Comparison of ENCODE assay signal across 10 mouse cellular contexts in the genomic region with DNA sequence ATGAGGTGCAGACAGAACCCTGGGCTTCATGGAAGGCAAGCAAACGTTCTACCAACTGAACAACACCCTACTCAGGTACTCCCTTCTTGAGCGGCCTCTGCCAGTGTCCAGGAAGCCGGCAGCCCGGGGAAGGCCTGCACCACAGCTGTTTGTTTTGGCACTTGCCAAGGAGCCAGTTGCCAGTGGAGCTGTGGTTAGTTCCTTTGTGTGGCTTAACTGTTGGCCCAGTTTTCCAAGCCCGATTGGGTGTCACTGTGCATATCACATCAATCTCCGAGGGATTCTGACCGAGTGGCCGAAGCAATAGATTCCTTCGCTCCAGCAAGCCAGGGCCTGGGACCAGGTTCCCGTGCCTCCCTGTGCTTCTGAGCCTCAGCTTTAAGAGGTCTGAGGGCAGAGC. TPM values are rescaled to one million over a fixed set of nuclear protein-coding genes. Genes with fewer than 3 reads are reported as not detected.
DNase-seq lines count a peak whose midpoint lies in the region; ATAC-seq and TF ChIP-seq lines count a peak whose summit lies in the region.
"Had no signal": no experiment of that assay in that cellular context is flagged by ENCODE, and none has a peak within 500 bp of the region (broad histone marks: within the 10 kb centered on the region; RNA-seq: fewer than 3 reads in every experiment).

No protein-coding gene starts in this region.

- no peak overlapping the region for H3K4me2 ChIP-seq in liver, embryonic 11.5 days

- H3K27ac ChIP-seq in liver, adult 2 months (replicated peaks; ENCODE audit: insufficient read depth, low read depth, low read length), result no peak overlapping the region
- H3K27ac ChIP-seq in liver, embryonic 11.5 days (ENCODE audit: low read depth, low read length), result no peak overlapping the region

- no peaks in the 10 kb centered on the region for H3K36me3 ChIP-seq in liver, adult 2 months (ENCODE audit: control insufficient read depth, insufficient read depth, low read length)
- no peaks in the 10 kb centered on the region for H3K36me3 ChIP-seq in liver, embryonic 11.5 days (ENCODE audit: control insufficient read depth, insufficient read depth, low read length)

- H3K4me1 ChIP-seq in liver, adult 2 months (ENCODE audit: control insufficient read depth, insufficient read depth, low read length), result peaks cover 33% of the 10 kb centered on the region
- peaks cover 8% of the 10 kb centered on the region; the same call in 1 of the 2 replicates for H3K4me1 ChIP-seq in liver, embryonic 11.5 days (replicated peaks; ENCODE audit: control insufficient read depth, insufficient read depth, low read length)

- no peak for TF ChIP-seq CTCF in liver, adult 2 months (IDR thresholded peaks at IDR 0.05; ENCODE audit: low read depth, low read length)

- no peak for DNase-seq in frontal cortex, postnatal 25 days (ENCODE audit: low spot score in 2 of 2)
- DNase-seq in liver, adult 2 months (ENCODE audit: extremely low read depth, low read depth, low spot score), result peak; percentile 95
- DNase-seq in liver, embryonic 11.5 days (ENCODE audit: low spot score), result no peak
- DNase-seq in lung, postnatal 4 days, result peak; percentile 51 to 77
- no peak for DNase-seq in ovary, postnatal 10 days (ENCODE audit: low spot score)
- no peak for DNase-seq in cerebellum, postnatal 36 days

- H3K9ac ChIP-seq in liver, adult 2 months (ENCODE audit: low read depth, low read length), result no peak overlapping the region
- no peak overlapping the region for H3K9ac ChIP-seq in liver, embryonic 11.5 days (ENCODE audit: low read depth, low read length)

- no peak for TF ChIP-seq POLR2A in liver, adult 2 months (IDR thresholded peaks at IDR 0.05; ENCODE audit: extremely low read depth, insufficient read depth, low read length)

- H3K27me3 ChIP-seq in liver, adult 2 months (ENCODE audit: control insufficient read depth, insufficient read depth, low read length), result no peaks in the 10 kb centered on the region
- H3K27me3 ChIP-seq in liver, embryonic 11.5 days (replicated peaks; ENCODE audit: control insufficient read depth, insufficient read depth, low read length), result no peaks in the 10 kb centered on the region

- H3K79me2 ChIP-seq in liver, adult 2 months (ENCODE audit: control insufficient read depth, insufficient read depth, low read length), result no peaks in the 10 kb centered on the region

- H3K9me3 ChIP-seq in liver, embryonic 11.5 days (ENCODE audit: control insufficient read depth, low read length), result no peaks in the 10 kb centered on the region

- 0 out of 2 replicates have a peak, but pooled peaks have one; percentile 17 for ATAC-seq in frontal cortex, adult (ENCODE audit: low TSS enrichment)
- no peak for ATAC-seq in liver, embryonic 11.5 days (replicated peaks; ENCODE audit: low FRiP score)
- 0 out of 2 replicates have a peak, but pooled peaks have one; percentile 24 for ATAC-seq in common myeloid progenitor, adult 5-6 weeks (replicated peaks; ENCODE audit: low read depth, poor library complexity, severe bottlenecking)

- WGBS in liver, adult 2 months, result 17% methylated on average over 10 of the region's 10 CpGs
- 79% methylated on average over 10 of the region's 10 CpGs for WGBS in liver, embryonic 11.5 days

- no peak overlapping the region for H3K4me3 ChIP-seq in liver, adult 2 months (ENCODE audit: insufficient read depth, low read depth, low read length)
- H3K4me3 ChIP-seq in liver, embryonic 11.5 days (ENCODE audit: low read depth, low read length), result no peak overlapping the region
- H3K4me3 ChIP-seq: erythroblast, embryonic 14.5 days had no signal

RNA-seq across cellular contexts. Expression of a gene that starts 25.5 kb away (rescaled TPM):
- total RNA-seq in liver, adult 2 months (2014; rRNA removed), result 41.4 and 47.3 TPM in 2 replicates
- polyA plus RNA-seq in liver, adult 2 months (2012; rRNA removed), result 26.6 and 40.1 TPM in 2 replicates
- 532 and 579 TPM in 2 replicates for polyA plus RNA-seq in liver, embryonic 11.5 days (2014; fragmentation: Nextera tagmentation; extraction: Ambion mirVana)
- 954 and 1,077 TPM in 2 replicates for total RNA-seq in common myeloid progenitor, adult 5-6 weeks (2017)

RNA-seq across cellular contexts. Expression of a gene that starts 32.8 kb away (rescaled TPM):
- 0.37 and 0.60 TPM in 2 replicates for total RNA-seq in liver, adult 2 months (2014; rRNA removed)
- 6.9 and 9.3 TPM in 2 replicates for polyA plus RNA-seq in liver, adult 2 months (2012; rRNA removed)
- polyA plus RNA-seq in liver, embryonic 11.5 days (2014; fragmentation: Nextera tagmentation; extraction: Ambion mirVana), result 12.2 and 13.8 TPM in 2 replicates
- 3.7 and 7.9 TPM in 2 replicates for total RNA-seq in common myeloid progenitor, adult 5-6 weeks (2017)

RNA-seq across cellular contexts. Expression of a gene that starts 50.2 kb away (rescaled TPM):
- total RNA-seq in liver, adult 2 months (2014; rRNA removed), result 45.8 and 52.2 TPM in 2 replicates
- polyA plus RNA-seq in liver, adult 2 months (2012; rRNA removed), result 52.0 and 54.4 TPM in 2 replicates
- 83.3 and 90.1 TPM in 2 replicates for polyA plus RNA-seq in liver, embryonic 11.5 days (2014; fragmentation: Nextera tagmentation; extraction: Ambion mirVana)
- total RNA-seq in common myeloid progenitor, adult 5-6 weeks (2017), result 94.7 and 123 TPM in 2 replicates

RNA-seq across cellular contexts. Expression of a gene that starts 56.0 kb away (rescaled TPM):
- 0.07 TPM in 1 of 2 replicates, not detected in the other for total RNA-seq in liver, adult 2 months (2014; rRNA removed)
- polyA plus RNA-seq in liver, adult 2 months (2012; rRNA removed), result 0.15 TPM in 1 of 2 replicates, not detected in the other
- polyA plus RNA-seq in liver, embryonic 11.5 days (2014; fragmentation: Nextera tagmentation; extraction: Ambion mirVana), result 4.4 TPM in 2 replicates
- 147 and 213 TPM in 2 replicates for total RNA-seq in common myeloid progenitor, adult 5-6 weeks (2017)
- total RNA-seq: left cerebral cortex, adult 18-20 months had no signal

Comparison
In these comparisons a context has a peak if more than half of its experiments do, and no peak if none do; other contexts are left out.
1. DNase-seq: peak in liver, adult 2 months (single experiment) and lung, postnatal 4 days (2 of 2); none in frontal cortex, postnatal 25 days (0 of 2), liver, embryonic 11.5 days (single experiment), ovary, postnatal 10 days (single experiment) and cerebellum, postnatal 36 days (0 of 2).
2. RNA of a gene that starts 25.5 kb away (total RNA-seq): 954 to 1,077 TPM in common myeloid progenitor, adult 5-6 weeks; 41.4 to 47.3 TPM in liver, adult 2 months; every median in the first group is over 10 times any median in the second.